Mouse (Mus musculus) intestine, postnatal 0 days (tissue): Measurements from ENCODE around the gene Tst. TPM values are rescaled to one million over a fixed set of nuclear protein-coding genes. Genes with fewer than 3 reads are reported as not detected.

Source experiments
- ATAC-seq: fragments of 200-750 bp; cut with Nextera tagmentation; 2 replicates; pipeline ENCODE4 v1.8.0; 2017; ENCODE audit warnings: mild to moderate bottlenecking, moderate TSS enrichment, moderate library complexity
- H3K27ac ChIP-seq: fragments of 300-500 bp; sonication (generic); 2 replicates; pipeline ENCODE4 v1.5.1; 2014; ENCODE audit warnings: mild to moderate bottlenecking, low read depth, low read length, moderate library complexity
- H3K27me3 ChIP-seq: fragments of 300-500 bp; sonication (generic); replicated peaks from 2 replicates; pipeline ENCODE4 v1.6.1; 2014; ENCODE audit warnings: low read length, mixed read lengths; ENCODE audit not compliant: control insufficient read depth, insufficient read depth
- H3K36me3 ChIP-seq: fragments of 300-500 bp; sonication (generic); 2 replicates; pipeline ENCODE4 v1.6.1; 2014; ENCODE audit warnings: mild to moderate bottlenecking, moderate library complexity; ENCODE audit not compliant: control insufficient read depth, insufficient read depth
- H3K4me1 ChIP-seq: fragments of 300-500 bp; sonication (generic); replicated peaks from 2 replicates; pipeline ENCODE4 v1.6.1; 2014; ENCODE audit warnings: antibody characterized with exemption, low read length, mixed read lengths; ENCODE audit not compliant: control insufficient read depth, insufficient read depth
- H3K4me2 ChIP-seq: fragments of 300-500 bp; sonication (generic); replicated peaks from 2 replicates; pipeline ENCODE4 v1.6.1; 2014; ENCODE audit warnings: low read depth, mild to moderate bottlenecking, moderate library complexity
- H3K4me3 ChIP-seq: fragments of 300-500 bp; sonication (generic); 2 replicates; pipeline ENCODE4 v1.5.1; 2014; ENCODE audit warnings: low read depth, low read length
- H3K9ac ChIP-seq: fragments of 300-500 bp; sonication (generic); 2 replicates; pipeline ENCODE4 v1.6.1; 2014; ENCODE audit warnings: mild to moderate bottlenecking, low read depth, low read length
- H3K9me3 ChIP-seq: fragments of 300-500 bp; sonication (generic); 2 replicates; pipeline ENCODE4 v1.6.1; 2016; ENCODE audit warnings: mixed run types; ENCODE audit not compliant: control insufficient read depth
- CTCF ChIP-seq: sonication (generic); IDR thresholded peaks from 2 replicates; pipeline ENCODE4 v1.5.1; 2016; ENCODE audit warnings: low read depth, mild to moderate bottlenecking, control low read depth, antibody characterized with exemption, moderate library complexity
- WGBS: fragments of 180-500 bp; shearing (Covaris S2); extraction: QIAGEN DNeasy Blood & Tissue Kit; methylation state at CpG from one replicate; pipeline ENCODE4 v1.1.7; 2014; 5-methylcytosine and 5-hydroxymethylcytosine counted together
- polyA plus RNA-seq: library from polyadenylated mRNA; unstranded; fragments of >200 nt; fragmentation: Nextera tagmentation; extraction: Ambion mirVana; gene quantifications from 2 replicates; pipeline ENCODE4 v1.2.1, GENCODE M21; 2015

Tst gene
- polyA plus RNA-seq, 1 experiment from 2014 or later, result 48.3 TPM

DNA sequence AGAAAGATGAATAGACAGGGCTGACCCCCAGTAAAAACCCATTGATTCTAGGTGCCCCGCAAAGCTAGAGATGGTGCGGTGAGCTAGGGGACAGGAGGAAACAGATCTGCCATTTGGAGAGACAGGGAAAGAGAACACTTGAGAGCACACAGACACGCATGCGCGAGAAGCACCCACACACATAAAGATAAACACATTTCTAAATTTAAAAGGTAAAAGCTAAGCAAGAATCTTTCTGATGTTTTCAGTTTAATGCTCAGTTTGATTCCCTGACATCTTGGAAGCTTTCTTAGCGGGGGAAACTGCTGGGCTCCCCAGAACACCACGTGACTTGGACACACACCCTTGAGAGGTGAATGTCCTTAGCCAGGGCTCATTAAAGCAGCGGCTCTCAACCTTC, 38.8 kb downstream of the Tst start:
- no peaks in the 10 kb centered on the region; the same call in 1 of the 2 replicates for H3K4me1 ChIP-seq
- peaks cover 14% of the 10 kb centered on the region for H3K9me3 ChIP-seq
- TF ChIP-seq CTCF, result no peak
- peaks cover 80% of the 10 kb centered on the region for H3K27me3 ChIP-seq
- no peak for ATAC-seq
- H3K4me3 ChIP-seq, result no peak overlapping the region
- no peak overlapping the region for H3K4me2 ChIP-seq
- WGBS, result 53% methylated on average over 8 of the region's 8 CpGs
- no peak overlapping the region for H3K27ac ChIP-seq
- H3K36me3 ChIP-seq, result no peaks in the 10 kb centered on the region
- no peak overlapping the region for H3K9ac ChIP-seq

DNA sequence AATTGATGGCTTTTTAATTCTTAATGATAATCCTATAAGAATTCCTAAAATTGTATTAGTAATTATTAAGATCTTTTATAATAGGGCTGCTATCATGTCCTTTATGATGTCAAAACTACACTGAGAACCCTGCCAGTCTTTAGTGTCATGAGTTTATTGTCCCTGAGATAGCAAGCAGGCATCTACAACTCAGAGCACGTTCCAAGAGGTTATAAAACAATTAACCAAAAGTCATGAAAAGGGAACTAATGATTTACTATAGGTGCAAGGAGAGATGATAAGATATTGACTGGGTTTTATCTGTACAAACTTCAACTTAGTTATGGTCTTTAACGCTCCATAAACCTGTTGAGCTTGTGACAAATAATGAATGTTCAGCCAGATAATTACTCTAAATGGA, 39.8 kb downstream of the Tst start:
- H3K4me1 ChIP-seq, result no peaks in the 10 kb centered on the region; the same call in 1 of the 2 replicates
- WGBS, result 12% methylated on average over 2 of the region's 2 CpGs
- H3K4me2 ChIP-seq, result no peak overlapping the region
- peaks cover 15% of the 10 kb centered on the region for H3K9me3 ChIP-seq
- no peaks in the 10 kb centered on the region for H3K36me3 ChIP-seq
- H3K4me3 ChIP-seq, result no peak overlapping the region
- ATAC-seq, result 0 out of 2 replicates have a peak, but pooled peaks have one; percentile 38
- no peak overlapping the region for H3K9ac ChIP-seq
- H3K27me3 ChIP-seq, result peaks cover 78% of the 10 kb centered on the region
- H3K27ac ChIP-seq, result no peak overlapping the region
- no peak for TF ChIP-seq CTCF

- ATAC-seq, result no peak
- Histone ChIP-seq H3K4me1 (no peaks in the 10 kb centered on the region), H3K9ac (no peak overlapping the region), H3K4me2 (no peak overlapping the region), H3K36me3 (no peaks in the 10 kb centered on the region), H3K27ac (no peak overlapping the region), H3K9me3 (no peaks in the 10 kb centered on the region), H3K27me3 (peaks cover 76% of the 10 kb centered on the region), H3K4me3 (no peak overlapping the region)
- 86% methylated on average over 5 of the region's 5 CpGs for WGBS
- no peak for TF ChIP-seq CTCF
Observed at GRCm38 (mm10) chr15:78355548-78355947, 50.2 kb downstream of the Tst start.

DNA sequence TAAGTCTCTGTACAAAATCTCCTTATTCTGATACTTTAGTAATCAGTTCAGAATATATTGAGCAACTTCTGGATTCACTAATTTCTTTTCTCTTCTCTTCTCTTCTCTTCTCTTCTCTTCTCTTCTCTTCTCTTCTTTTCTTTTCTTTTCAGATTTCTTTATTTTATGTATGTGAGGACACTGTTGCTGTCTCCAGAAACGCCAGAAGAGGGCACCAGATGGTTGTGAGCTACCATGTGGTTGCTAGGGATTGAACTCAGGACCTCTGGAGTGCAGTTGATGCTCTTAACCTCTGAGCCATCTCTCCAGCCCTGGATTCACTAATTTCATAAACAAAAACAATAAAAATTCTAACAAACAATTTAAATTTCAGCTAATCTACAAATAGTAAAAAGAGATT, 50.7 kb downstream of the Tst start:
- H3K9ac ChIP-seq, result no peak overlapping the region
- TF ChIP-seq CTCF, result peak; percentile 80
- H3K27me3 ChIP-seq, result peaks cover 70% of the 10 kb centered on the region
- ATAC-seq, result no peak
- H3K4me3 ChIP-seq, result no peak overlapping the region
- 3% methylated on average over 1 of the region's 1 CpGs for WGBS
- H3K36me3 ChIP-seq, result no peaks in the 10 kb centered on the region
- H3K4me2 ChIP-seq, result no peak overlapping the region
- H3K4me1 ChIP-seq, result no peaks in the 10 kb centered on the region
- no peak overlapping the region for H3K27ac ChIP-seq
- H3K9me3 ChIP-seq, result no peaks in the 10 kb centered on the region

- Histone ChIP-seq H3K4me3 (no peak overlapping the region), H3K4me2 (no peak overlapping the region), H3K9ac (no peak overlapping the region), H3K36me3 (no peaks in the 10 kb centered on the region), H3K27ac (no peak overlapping the region), H3K4me1 (no peaks in the 10 kb centered on the region), H3K27me3 (peaks cover 39% of the 10 kb centered on the region; the same call in 1 of the 2 replicates), H3K9me3 (no peaks in the 10 kb centered on the region)
- 52% methylated on average over 3 of the region's 3 CpGs for WGBS
- no peak for TF ChIP-seq CTCF
- no peak for ATAC-seq
Observed at GRCm38 (mm10) chr15:78351586-78352165, 54.0 kb downstream of the Tst start.

Other genes starting within 250 kb of the Tst start
- gene Ift27, start 231.8 kb downstream of the Tst start, polyA plus RNA-seq, result 29.0 and 31.8 TPM in 2 replicates
- not detected in 2 replicates for gene Pvalb, start 199.5 kb downstream of the Tst start, polyA plus RNA-seq
- 2.5 and 2.8 TPM in 2 replicates for gene Ncf4, start 161.1 kb downstream of the Tst start, polyA plus RNA-seq
- 0.31 and 0.42 TPM in 2 replicates for gene Csf2rb2, start 100.2 kb downstream of the Tst start, polyA plus RNA-seq
- 1.3 and 1.6 TPM in 2 replicates for gene Csf2rb, start 80.2 kb downstream of the Tst start, polyA plus RNA-seq
- not detected in 2 replicates for gene Tex33, start 10.0 kb downstream of the Tst start, polyA plus RNA-seq
- 2.8 and 3.2 TPM in 2 replicates for gene Mpst, start 509 bp upstream of the Tst start, polyA plus RNA-seq
- 18.6 and 20.1 TPM in 2 replicates for gene Kctd17, start 22.7 kb upstream of the Tst start, polyA plus RNA-seq
- gene Tmprss6, start 62.7 kb upstream of the Tst start, polyA plus RNA-seq, result 0.63 and 0.84 TPM in 2 replicates
- gene Il2rb, start 89.4 kb upstream of the Tst start, polyA plus RNA-seq, result 0.58 and 0.63 TPM in 2 replicates
- 14.3 and 16.0 TPM in 2 replicates for gene C1qtnf6, start 125.5 kb upstream of the Tst start, polyA plus RNA-seq
- 0.05 and 0.10 TPM in 2 replicates for gene Sstr3, start 138.8 kb upstream of the Tst start, polyA plus RNA-seq
- gene Rac2, start 166.9 kb upstream of the Tst start, polyA plus RNA-seq, result 9.0 and 9.9 TPM in 2 replicates
- gene Cyth4, start 191.1 kb upstream of the Tst start, polyA plus RNA-seq, result 2.5 and 3.1 TPM in 2 replicates